Mouse (Mus musculus): ENCODE data around the gene Trappc6a. TPM values are rescaled to one million over a fixed set of nuclear protein-coding genes. Genes with fewer than 3 reads are reported as not detected.
A peak's percentile ranks its signal among the peaks of the same experiment; 100 is the strongest.

Gene Trappc6a
- total and polyA plus RNA-seq, 3 experiments, result 41.1 to 201 (median 72.2) TPM

GRCm38 (mm10) chr7:19562643-19563410 lies 54.6 kb downstream of the Trappc6a start, which contains the start of gene Ppp1r37:
Ppp1r37 (minus strand) TSS chr7:19563076.
- Histone ChIP-seq H3K4me1 (ENCODE audit: control insufficient read depth in 1 of 2, insufficient read depth in 2 of 2) (peaks cover 8 to 41% of the 10 kb centered on the region in 2 experiments), H3K27ac (ENCODE audit: insufficient read depth, low read depth) (peak within 1 kb of the TSS; percentile 69), H3K27me3 (replicated peaks) (no peaks in the 10 kb centered on the region), H3K9ac (ENCODE audit: insufficient read depth, low read depth) (peak within 1 kb of the TSS; percentile 93), H3K4me2 (ENCODE audit: insufficient read depth, low read depth, poor library complexity, severe bottlenecking) (peak within 1 kb of the TSS; percentile 58), H3K36me3 (replicated peaks in 1 of 2; ENCODE audit: control insufficient read depth in 1 of 2, insufficient read depth in 1 of 2, low read length in 1 of 2) (peaks cover 29 to 64% of the 10 kb centered on the region in 2 experiments), H3K79me2 (replicated peaks; ENCODE audit: control insufficient read depth, extremely low read depth, insufficient read depth, poor library complexity, severe bottlenecking) (peaks cover 39% of the 10 kb centered on the region), H3K9me3 (replicated peaks; ENCODE audit: low read length) (peaks cover 13% of the 10 kb centered on the region), H3K4me3 (replicated peaks in 1 of 3; ENCODE audit: low read depth in 2 of 3, low read length in 2 of 3, poor library complexity in 1 of 3) (peak within 1 kb of the TSS; percentile 88 to 98 (median 91))
- dilution Hi-C loops (cut with MboI; ENCODE audit: extremely low pct_ligation_motif_present, extremely low pct_unique_long_range_greater_than_20kb, low sequenced_read_pairs), result no loop called here
- TF ChIP-seq EP300 (IDR thresholded peaks at IDR 0.05; ENCODE audit: low read length) (0 out of 2 replicates have a peak, but pooled peaks have one; percentile 14), USF2 (conservative IDR thresholded peaks at IDR 0.05; ENCODE audit: low read depth, low read length) (no peak), TCF12 (IDR thresholded peaks at IDR 0.05; ENCODE audit: low read depth, low read length) (no peak), KAT2A (IDR thresholded peaks at IDR 0.05; ENCODE audit: insufficient replicate concordance, low read length) (no peak)
- DNase-seq (ENCODE audit: extremely low read depth), result no peak
- in situ Hi-C loops (cut with MboI; ENCODE audit: low pct_ligation_motif_present, low pct_unique_long_range_greater_than_20kb, low sequenced_read_pairs), result loop anchor here (25.0 kb wide), 1 partner anchor 151 kb away; the partner anchor contains the start of genes Ckm and Klc3

- Histone ChIP-seq H3K4me1 (ENCODE audit: control insufficient read depth in 1 of 2, insufficient read depth in 2 of 2) (peaks cover 8 to 30% of the 10 kb centered on the region in 2 experiments), H3K79me2 (replicated peaks; ENCODE audit: control insufficient read depth, extremely low read depth, insufficient read depth, poor library complexity, severe bottlenecking) (peaks cover 37% of the 10 kb centered on the region), H3K9ac (ENCODE audit: insufficient read depth, low read depth) (no peak overlapping the region), H3K9me3 (replicated peaks; ENCODE audit: low read length) (peaks cover 13% of the 10 kb centered on the region), H3K36me3 (replicated peaks in 1 of 2; ENCODE audit: control insufficient read depth in 1 of 2, insufficient read depth in 1 of 2, low read length in 1 of 2) (peaks cover 30 to 63% of the 10 kb centered on the region in 2 experiments), H3K4me2 (ENCODE audit: insufficient read depth, low read depth, poor library complexity, severe bottlenecking) (no peak overlapping the region), H3K27ac (ENCODE audit: insufficient read depth, low read depth) (no peak overlapping the region), H3K27me3 (replicated peaks) (no peaks in the 10 kb centered on the region), H3K4me3 (replicated peaks in 1 of 3; ENCODE audit: low read depth in 2 of 3, low read length in 2 of 3, poor library complexity in 1 of 3) (no peak overlapping the region)
- dilution Hi-C loops (cut with MboI; ENCODE audit: extremely low pct_ligation_motif_present, extremely low pct_unique_long_range_greater_than_20kb, low sequenced_read_pairs), result no loop called here
- TF ChIP-seq EP300 (IDR thresholded peaks at IDR 0.05; ENCODE audit: low read length) (no peak), RCOR1 (conservative IDR thresholded peaks at IDR 0.05; ENCODE audit: low read depth, low read length) (no peak), MAFK (IDR thresholded peaks at IDR 0.05; ENCODE audit: insufficient replicate concordance, low read length) (no peak), MXI1 (IDR thresholded peaks at IDR 0.05; ENCODE audit: low read depth, low read length) (no peak), MAZ (IDR thresholded peaks at IDR 0.05; ENCODE audit: low read depth, low read length) (no peak), GABPA (IDR thresholded peaks at IDR 0.05; ENCODE audit: insufficient replicate concordance, low read depth, low read length) (no peak)
- in situ Hi-C loops (cut with MboI; ENCODE audit: low pct_ligation_motif_present, low pct_unique_long_range_greater_than_20kb, low sequenced_read_pairs), result loop anchor here (25.0 kb wide), 1 partner anchor 152 kb away; the partner anchor contains the start of genes Ckm and Klc3
- no peak for DNase-seq (ENCODE audit: extremely low read depth)
Observed at GRCm38 (mm10) chr7:19563884-19564283, 55.7 kb downstream of the Trappc6a start.

DNA sequence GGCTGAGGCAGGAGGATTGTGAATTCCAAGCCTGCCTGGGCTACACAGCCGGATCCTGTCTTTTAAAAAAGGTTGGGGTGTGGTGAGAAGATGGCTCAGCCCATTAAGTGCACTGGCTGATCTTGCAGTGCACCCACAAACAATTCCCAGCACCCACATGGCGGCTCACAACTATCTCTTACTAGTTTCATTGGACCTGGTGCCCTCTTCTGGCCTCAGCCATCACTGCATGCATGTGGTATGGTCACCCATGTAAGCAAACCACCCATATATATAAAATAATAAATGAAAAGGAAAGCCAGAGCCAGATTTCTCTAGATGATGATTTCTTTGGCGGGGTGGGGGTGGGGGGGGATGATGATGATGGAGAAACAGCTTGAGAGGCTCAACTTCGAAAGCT lies 56.3 kb downstream of the Trappc6a start:
- Histone ChIP-seq H3K36me3 (replicated peaks in 1 of 2; ENCODE audit: control insufficient read depth in 1 of 2, insufficient read depth in 1 of 2, low read length in 1 of 2) (peaks cover 36 to 64% of the 10 kb centered on the region in 2 experiments), H3K4me3 (replicated peaks in 1 of 3; ENCODE audit: low read depth in 2 of 3, low read length in 2 of 3, poor library complexity in 1 of 3) (no peak overlapping the region), H3K4me1 (ENCODE audit: control insufficient read depth in 1 of 2, insufficient read depth in 2 of 2) (peaks cover 5 to 30% of the 10 kb centered on the region in 2 experiments), H3K9ac (ENCODE audit: insufficient read depth, low read depth) (no peak overlapping the region), H3K4me2 (ENCODE audit: insufficient read depth, low read depth, poor library complexity, severe bottlenecking) (no peak overlapping the region), H3K79me2 (replicated peaks; ENCODE audit: control insufficient read depth, extremely low read depth, insufficient read depth, poor library complexity, severe bottlenecking) (peaks cover 34% of the 10 kb centered on the region), H3K27ac (ENCODE audit: insufficient read depth, low read depth) (no peak overlapping the region), H3K9me3 (replicated peaks; ENCODE audit: low read length) (peaks cover 13% of the 10 kb centered on the region), H3K27me3 (replicated peaks) (no peaks in the 10 kb centered on the region)
- DNase-seq (ENCODE audit: extremely low read depth), result no peak
- dilution Hi-C loops (cut with MboI; ENCODE audit: extremely low pct_ligation_motif_present, extremely low pct_unique_long_range_greater_than_20kb, low sequenced_read_pairs), result no loop called here
- TF ChIP-seq ETS1 (conservative IDR thresholded peaks at IDR 0.05; ENCODE audit: low read depth, low read length) (no peak), CTCF (conservative IDR thresholded peaks at IDR 0.05 in 1 of 2, IDR thresholded peaks at IDR 0.05 in 1 of 2; ENCODE audit: low read depth in 2 of 2, low read length in 2 of 2) (peak in 1 of 2 experiments; percentile 25; a peak in 1 of 4 replicates)
- in situ Hi-C loops (cut with MboI; ENCODE audit: low pct_ligation_motif_present, low pct_unique_long_range_greater_than_20kb, low sequenced_read_pairs), result loop anchor here (25.0 kb wide), 1 partner anchor 152 kb away; the partner anchor contains the start of genes Ckm and Klc3

Other genes with a start within 250 kb of the Trappc6a start
Only the 20 nearest of the 27 such genes appear.
- gene Ercc1, start 163.6 kb upstream of the Trappc6a start, total RNA-seq (2012; rRNA removed), result 27.7 and 31.1 TPM in 2 replicates
- 25.3 and 26.9 TPM in 2 replicates for gene Ercc1, start 163.6 kb upstream of the Trappc6a start, total RNA-seq (2014; rRNA removed)
- gene Ercc1, start 163.6 kb upstream of the Trappc6a start, polyA plus RNA-seq (2012; ENCODE audit: insufficient read length, low read depth), result 28.2 and 29.8 TPM in 2 replicates
- gene Cd3eap, start 148.9 kb upstream of the Trappc6a start, total RNA-seq (2012; rRNA removed), result 22.6 and 33.2 TPM in 2 replicates
- 14.4 and 15.9 TPM in 2 replicates for gene Cd3eap, start 148.9 kb upstream of the Trappc6a start, total RNA-seq (2014; rRNA removed)
- gene Cd3eap, start 148.9 kb upstream of the Trappc6a start, polyA plus RNA-seq (2012; ENCODE audit: insufficient read length, low read depth), result 36.8 and 36.9 TPM in 2 replicates
- 0.42 and 0.68 TPM in 2 replicates for gene Ppp1r13l, start 148.6 kb upstream of the Trappc6a start, total RNA-seq (2012; rRNA removed)
- 0.11 TPM in 1 of 2 replicates, not detected in the other for gene Ppp1r13l, start 148.6 kb upstream of the Trappc6a start, total RNA-seq (2014; rRNA removed)
- gene Ppp1r13l, start 148.6 kb upstream of the Trappc6a start, polyA plus RNA-seq (2012; ENCODE audit: insufficient read length, low read depth), result 1.3 and 1.4 TPM in 2 replicates
- gene Ercc2, start 126.4 kb upstream of the Trappc6a start, total RNA-seq (2012; rRNA removed), result 40.6 and 43.8 TPM in 2 replicates
- 29.0 and 30.0 TPM in 2 replicates for gene Ercc2, start 126.4 kb upstream of the Trappc6a start, total RNA-seq (2014; rRNA removed)
- 31.7 and 33.5 TPM in 2 replicates for gene Ercc2, start 126.4 kb upstream of the Trappc6a start, polyA plus RNA-seq (2012; ENCODE audit: insufficient read length, low read depth)
- 3.9 and 4.4 TPM in 2 replicates for gene Klc3, start 104.3 kb upstream of the Trappc6a start, total RNA-seq (2012; rRNA removed)
- 0.17 TPM in 1 of 2 replicates, not detected in the other for gene Klc3, start 104.3 kb upstream of the Trappc6a start, total RNA-seq (2014; rRNA removed)
- not detected in 2 replicates for gene Klc3, start 104.3 kb upstream of the Trappc6a start, polyA plus RNA-seq (2012; ENCODE audit: insufficient read length, low read depth)
- 0.21 and 0.47 TPM in 2 replicates for gene Ckm, start 103.6 kb upstream of the Trappc6a start, total RNA-seq (2012; rRNA removed)
- 0.08 and 0.92 TPM in 2 replicates for gene Ckm, start 103.6 kb upstream of the Trappc6a start, total RNA-seq (2014; rRNA removed)
- gene Ckm, start 103.6 kb upstream of the Trappc6a start, polyA plus RNA-seq (2012; ENCODE audit: insufficient read length, low read depth), result not detected in 2 replicates
- gene Mark4, start 49.6 kb upstream of the Trappc6a start, total RNA-seq (2012; rRNA removed), result 5.2 and 7.3 TPM in 2 replicates
- gene Mark4, start 49.6 kb upstream of the Trappc6a start, total RNA-seq (2014; rRNA removed), result 1.7 and 1.9 TPM in 2 replicates
- gene Mark4, start 49.6 kb upstream of the Trappc6a start, polyA plus RNA-seq (2012; ENCODE audit: insufficient read length, low read depth), result 9.6 and 11.9 TPM in 2 replicates
- gene Exoc3l2, start 45.1 kb upstream of the Trappc6a start, total RNA-seq (2012; rRNA removed), result 0.08 TPM in 2 replicates
- gene Exoc3l2, start 45.1 kb upstream of the Trappc6a start, total RNA-seq (2014; rRNA removed), result not detected in 2 replicates
- gene Exoc3l2, start 45.1 kb upstream of the Trappc6a start, polyA plus RNA-seq (2012; ENCODE audit: insufficient read length, low read depth), result not detected in 2 replicates
- 5.1 and 6.7 TPM in 2 replicates for gene Bloc1s3, start within 50 bp of the Trappc6a start, total RNA-seq (2012; rRNA removed)
- gene Bloc1s3, start within 50 bp of the Trappc6a start, total RNA-seq (2014; rRNA removed), result 6.9 and 8.0 TPM in 2 replicates
- gene Bloc1s3, start within 50 bp of the Trappc6a start, polyA plus RNA-seq (2012; ENCODE audit: insufficient read length, low read depth), result 3.8 and 4.9 TPM in 2 replicates
- 0.92 and 1.9 TPM in 2 replicates for gene Nkpd1, start 9.4 kb downstream of the Trappc6a start, total RNA-seq (2012; rRNA removed)
- gene Nkpd1, start 9.4 kb downstream of the Trappc6a start, total RNA-seq (2014; rRNA removed), result 0.59 and 1.1 TPM in 2 replicates
- gene Nkpd1, start 9.4 kb downstream of the Trappc6a start, polyA plus RNA-seq (2012; ENCODE audit: insufficient read length, low read depth), result 2.1 and 2.3 TPM in 2 replicates
- gene Ppp1r37, start 54.7 kb downstream of the Trappc6a start, total RNA-seq (2012; rRNA removed), result 13.8 and 14.2 TPM in 2 replicates
- gene Ppp1r37, start 54.7 kb downstream of the Trappc6a start, total RNA-seq (2014; rRNA removed), result 7.3 and 7.7 TPM in 2 replicates
- gene Ppp1r37, start 54.7 kb downstream of the Trappc6a start, polyA plus RNA-seq (2012; ENCODE audit: insufficient read length, low read depth), result 15.7 and 16.5 TPM in 2 replicates
- 26.5 and 30.0 TPM in 2 replicates for gene Zfp296, start 68.9 kb downstream of the Trappc6a start, total RNA-seq (2012; rRNA removed)
- 8.6 and 10.7 TPM in 2 replicates for gene Zfp296, start 68.9 kb downstream of the Trappc6a start, total RNA-seq (2014; rRNA removed)
- 37.6 and 44.0 TPM in 2 replicates for gene Zfp296, start 68.9 kb downstream of the Trappc6a start, polyA plus RNA-seq (2012; ENCODE audit: insufficient read length, low read depth)
- gene Gemin7, start 69.2 kb downstream of the Trappc6a start, total RNA-seq (2012; rRNA removed), result 52.5 and 63.2 TPM in 2 replicates
- gene Gemin7, start 69.2 kb downstream of the Trappc6a start, total RNA-seq (2014; rRNA removed), result 89.6 and 101 TPM in 2 replicates
- 59.3 and 64.4 TPM in 2 replicates for gene Gemin7, start 69.2 kb downstream of the Trappc6a start, polyA plus RNA-seq (2012; ENCODE audit: insufficient read length, low read depth)
- 43.4 and 45.4 TPM in 2 replicates for gene Clasrp, start 96.1 kb downstream of the Trappc6a start, total RNA-seq (2012; rRNA removed)
- gene Clasrp, start 96.1 kb downstream of the Trappc6a start, total RNA-seq (2014; rRNA removed), result 14.5 and 17.5 TPM in 2 replicates
- 59.4 and 62.6 TPM in 2 replicates for gene Clasrp, start 96.1 kb downstream of the Trappc6a start, polyA plus RNA-seq (2012; ENCODE audit: insufficient read length, low read depth)
- 37.8 and 58.1 TPM in 2 replicates for gene Relb, start 121.0 kb downstream of the Trappc6a start, total RNA-seq (2012; rRNA removed)
- 41.5 and 44.0 TPM in 2 replicates for gene Relb, start 121.0 kb downstream of the Trappc6a start, total RNA-seq (2014; rRNA removed)
- gene Relb, start 121.0 kb downstream of the Trappc6a start, polyA plus RNA-seq (2012; ENCODE audit: insufficient read length, low read depth), result 50.6 and 59.6 TPM in 2 replicates
- 43.6 and 43.9 TPM in 2 replicates for gene Clptm1, start 156.6 kb downstream of the Trappc6a start, total RNA-seq (2012; rRNA removed)
- gene Clptm1, start 156.6 kb downstream of the Trappc6a start, total RNA-seq (2014; rRNA removed), result 33.8 and 34.0 TPM in 2 replicates
- 54.7 and 70.9 TPM in 2 replicates for gene Clptm1, start 156.6 kb downstream of the Trappc6a start, polyA plus RNA-seq (2012; ENCODE audit: insufficient read length, low read depth)
- not detected in 2 replicates for gene Apoc2, start 169.5 kb downstream of the Trappc6a start, total RNA-seq (2012; rRNA removed)
- not detected in 2 replicates for gene Apoc2, start 169.5 kb downstream of the Trappc6a start, total RNA-seq (2014; rRNA removed)
- not detected in 2 replicates for gene Apoc2, start 169.5 kb downstream of the Trappc6a start, polyA plus RNA-seq (2012; ENCODE audit: insufficient read length, low read depth)
- not detected in 2 replicates for gene Gm44805, start 173.0 kb downstream of the Trappc6a start, total RNA-seq (2012; rRNA removed)
- gene Gm44805, start 173.0 kb downstream of the Trappc6a start, total RNA-seq (2014; rRNA removed), result not detected in 2 replicates
- not detected in 2 replicates for gene Gm44805, start 173.0 kb downstream of the Trappc6a start, polyA plus RNA-seq (2012; ENCODE audit: insufficient read length, low read depth)
- not detected in 2 replicates for gene Apoc4, start 173.1 kb downstream of the Trappc6a start, total RNA-seq (2012; rRNA removed)
- not detected in 2 replicates for gene Apoc4, start 173.1 kb downstream of the Trappc6a start, total RNA-seq (2014; rRNA removed)
- not detected in 2 replicates for gene Apoc4, start 173.1 kb downstream of the Trappc6a start, polyA plus RNA-seq (2012; ENCODE audit: insufficient read length, low read depth)
- gene Apoc1, start 184.3 kb downstream of the Trappc6a start, total RNA-seq (2012; rRNA removed), result not detected in 2 replicates
- gene Apoc1, start 184.3 kb downstream of the Trappc6a start, total RNA-seq (2014; rRNA removed), result not detected in 2 replicates
- gene Apoc1, start 184.3 kb downstream of the Trappc6a start, polyA plus RNA-seq (2012; ENCODE audit: insufficient read length, low read depth), result not detected in 2 replicates